Mouse (Mus musculus) hindbrain, embryonic 13.5 days (tissue): Measurements from ENCODE around the gene Mettl27. TPM values are rescaled to one million over a fixed set of nuclear protein-coding genes. Genes with fewer than 3 reads are reported as not detected.
A peak's percentile ranks its signal among the peaks of the same experiment; 100 is the strongest.

Experiments used
- ATAC-seq: fragments of 200-750 bp; cut with Nextera tagmentation; 2 replicates; pipeline ENCODE4 v1.8.0; 2017; ENCODE audit warnings: moderate TSS enrichment; ENCODE audit not compliant: low FRiP score
- H3K27ac ChIP-seq: fragments of 300-500 bp; sonication (generic); 2 replicates; pipeline ENCODE4 v1.5.1; 2015; ENCODE audit warnings: inconsistent platforms, mild to moderate bottlenecking, moderate library complexity
- H3K27me3 ChIP-seq: fragments of 300-500 bp; sonication (generic); 2 replicates; pipeline ENCODE4 v1.6.1; 2015; ENCODE audit warnings: mild to moderate bottlenecking, inconsistent platforms
- H3K36me3 ChIP-seq: fragments of 300-500 bp; sonication (generic); 2 replicates; pipeline ENCODE4 v1.6.1; 2015; ENCODE audit warnings: mild to moderate bottlenecking, inconsistent platforms
- H3K4me1 ChIP-seq: fragments of 300-500 bp; sonication (generic); replicated peaks from 2 replicates; pipeline ENCODE4 v1.6.1; 2015; ENCODE audit warnings: inconsistent platforms
- H3K4me2 ChIP-seq: fragments of 300-500 bp; sonication (generic); 2 replicates; pipeline ENCODE4 v1.6.1; 2015; ENCODE audit warnings: inconsistent platforms, mild to moderate bottlenecking, moderate library complexity
- H3K4me3 ChIP-seq: fragments of 300-500 bp; sonication (generic); 2 replicates; pipeline ENCODE4 v1.5.1; 2015; ENCODE audit warnings: mild to moderate bottlenecking, inconsistent platforms
- H3K9ac ChIP-seq: fragments of 300-500 bp; sonication (generic); 2 replicates; pipeline ENCODE4 v1.6.1; 2015; ENCODE audit warnings: mild to moderate bottlenecking, inconsistent platforms
- H3K9me3 ChIP-seq: fragments of 300-500 bp; sonication (generic); 2 replicates; pipeline ENCODE4 v1.6.1; 2016; ENCODE audit warnings: inconsistent platforms
- WGBS: fragments of 180-500 bp; shearing (Covaris S2); methylation state at CpG from one replicate; pipeline ENCODE4 v1.1.7; 2015; 5-methylcytosine and 5-hydroxymethylcytosine counted together
- polyA plus RNA-seq: library from polyadenylated mRNA; unstranded; fragments of >200 nt; fragmentation: Nextera tagmentation; extraction: Ambion mirVana; gene quantifications from 2 replicates; pipeline ENCODE4 v1.2.1, GENCODE M21; 2015

Mettl27 gene
- polyA plus RNA-seq, 1 experiment from 2014 or later, result 5.4 TPM

- peaks cover 23% of the 10 kb centered on the region for H3K27me3 ChIP-seq
- H3K4me2 ChIP-seq, result no peak overlapping the region
- H3K36me3 ChIP-seq, result no peaks in the 10 kb centered on the region
- no peak for ATAC-seq
- no peak overlapping the region for H3K9ac ChIP-seq
- peaks cover 13% of the 10 kb centered on the region for H3K4me1 ChIP-seq
- H3K9me3 ChIP-seq, result no peaks in the 10 kb centered on the region
- H3K27ac ChIP-seq, result no peak overlapping the region
- 63% methylated on average over 10 of the region's 10 CpGs for WGBS
- H3K4me3 ChIP-seq, result no peak overlapping the region
Observed at GRCm38 (mm10) chr5:134981149-134981548, 49.0 kb downstream of the Mettl27 start.

- no peaks in the 10 kb centered on the region for H3K36me3 ChIP-seq
- H3K4me3 ChIP-seq, result no peak overlapping the region
- no peak overlapping the region for H3K27ac ChIP-seq
- H3K9me3 ChIP-seq, result no peaks in the 10 kb centered on the region
- no peak for ATAC-seq
- peaks cover 42% of the 10 kb centered on the region for H3K27me3 ChIP-seq
- WGBS, result 88% methylated on average over 1 of the region's 1 CpGs
- H3K9ac ChIP-seq, result no peak overlapping the region
- H3K4me2 ChIP-seq, result no peak overlapping the region
- H3K4me1 ChIP-seq, result peaks cover 25% of the 10 kb centered on the region
Observed at GRCm38 (mm10) chr5:134983111-134983510, 50.9 kb downstream of the Mettl27 start.

- Histone ChIP-seq H3K4me1 (peaks cover 25% of the 10 kb centered on the region), H3K4me2 (no peak overlapping the region), H3K4me3 (no peak overlapping the region), H3K36me3 (no peaks in the 10 kb centered on the region), H3K9ac (0 out of 2 replicates have a peak overlapping the region, but pooled peaks have one; percentile 13), H3K27ac (no peak overlapping the region; the same call in 1 of the 2 replicates), H3K27me3 (peaks cover 48% of the 10 kb centered on the region), H3K9me3 (no peaks in the 10 kb centered on the region)
- 7% methylated on average over 3 of the region's 3 CpGs for WGBS
- ATAC-seq, result no peak
Observed at GRCm38 (mm10) chr5:134983771-134984170, 51.6 kb downstream of the Mettl27 start.

GRCm38 (mm10) chr5:134985633-134986297 is 53.6 kb downstream of the Mettl27 start, which contains the start of gene Cldn3:
Gene Cldn3 (plus strand): TSS chr5:134986214.
- WGBS, result 1% methylated on average over 25 of the region's 25 CpGs
- Histone ChIP-seq H3K27me3 (peaks cover 65% of the 10 kb centered on the region), H3K9ac (no peak within 1 kb of the TSS), H3K4me1 (peaks cover 25% of the 10 kb centered on the region), H3K4me3 (peak within 1 kb of the TSS; percentile 28), H3K36me3 (no peaks in the 10 kb centered on the region), H3K27ac (no peak within 1 kb of the TSS), H3K9me3 (no peaks in the 10 kb centered on the region), H3K4me2 (peak within 1 kb of the TSS; percentile 48)
- peak; percentile 36; the same call in 1 of the 2 replicates for ATAC-seq

GRCm38 (mm10) chr5:134986298-134987268 is 54.4 kb downstream of the Mettl27 start:
- H3K4me3 ChIP-seq, result peak overlapping the region; percentile 28
- peaks cover 25% of the 10 kb centered on the region for H3K4me1 ChIP-seq
- 3% methylated on average over 79 of the region's 79 CpGs for WGBS
- 0 out of 2 replicates have a peak, but pooled peaks have one; percentile 10 for ATAC-seq
- H3K27ac ChIP-seq, result no peak overlapping the region
- no peaks in the 10 kb centered on the region for H3K9me3 ChIP-seq
- no peaks in the 10 kb centered on the region for H3K36me3 ChIP-seq
- peaks cover 65% of the 10 kb centered on the region for H3K27me3 ChIP-seq
- H3K4me2 ChIP-seq, result peak overlapping the region; percentile 48
- H3K9ac ChIP-seq, result no peak overlapping the region

- H3K27ac ChIP-seq, result no peak overlapping the region
- no peak overlapping the region for H3K4me3 ChIP-seq
- ATAC-seq, result no peak
- peaks cover 65% of the 10 kb centered on the region for H3K27me3 ChIP-seq
- no peaks in the 10 kb centered on the region for H3K36me3 ChIP-seq
- H3K9ac ChIP-seq, result no peak overlapping the region
- no peaks in the 10 kb centered on the region for H3K9me3 ChIP-seq
- H3K4me1 ChIP-seq, result peaks cover 19% of the 10 kb centered on the region
- no peak overlapping the region for H3K4me2 ChIP-seq
- 74% methylated on average over 11 of the region's 11 CpGs for WGBS
Observed at GRCm38 (mm10) chr5:134989166-134989565, 57.0 kb downstream of the Mettl27 start.

- Histone ChIP-seq H3K4me2 (no peak overlapping the region), H3K9me3 (no peaks in the 10 kb centered on the region), H3K36me3 (no peaks in the 10 kb centered on the region), H3K9ac (no peak overlapping the region), H3K27me3 (peaks cover 60% of the 10 kb centered on the region), H3K27ac (no peak overlapping the region), H3K4me1 (peaks cover 19% of the 10 kb centered on the region), H3K4me3 (no peak overlapping the region)
- ATAC-seq, result no peak
- WGBS, result 75% methylated on average over 6 of the region's 6 CpGs
Observed at GRCm38 (mm10) chr5:134989741-134990140, 57.6 kb downstream of the Mettl27 start.

Other genes with a start within 250 kb of the Mettl27 start
- gene Limk1, start 243.8 kb upstream of the Mettl27 start, polyA plus RNA-seq, result 21.6 and 23.4 TPM in 2 replicates
- gene Eln, start 185.0 kb upstream of the Mettl27 start, polyA plus RNA-seq, result 5.7 and 7.8 TPM in 2 replicates
- not detected in 2 replicates for gene Tmem270, start 25.6 kb upstream of the Mettl27 start, polyA plus RNA-seq
- gene Cldn13, start 16.8 kb upstream of the Mettl27 start, polyA plus RNA-seq, result 0.31 TPM in 1 of 2 replicates, not detected in the other
- not detected in 2 replicates for gene Cldn4, start 14.6 kb downstream of the Mettl27 start, polyA plus RNA-seq
- gene Cldn3, start 53.8 kb downstream of the Mettl27 start, polyA plus RNA-seq, result 2.3 and 2.8 TPM in 2 replicates
- 64.6 and 65.0 TPM in 2 replicates for gene Abhd11, start 76.8 kb downstream of the Mettl27 start, polyA plus RNA-seq
- 78.4 and 78.9 TPM in 2 replicates for gene Stx1a, start 91.1 kb downstream of the Mettl27 start, polyA plus RNA-seq
- gene Dnajc30, start 131.8 kb downstream of the Mettl27 start, polyA plus RNA-seq, result 37.4 and 38.8 TPM in 2 replicates
- gene Bud23, start 132.6 kb downstream of the Mettl27 start, polyA plus RNA-seq, result 79.1 and 93.5 TPM in 2 replicates
- gene Vps37d, start 145.9 kb downstream of the Mettl27 start, polyA plus RNA-seq, result 29.8 and 31.9 TPM in 2 replicates
- gene Mlxipl, start 157.5 kb downstream of the Mettl27 start, polyA plus RNA-seq, result 0.41 and 0.71 TPM in 2 replicates
- 14.9 and 16.7 TPM in 2 replicates for gene Tbl2, start 217.3 kb downstream of the Mettl27 start, polyA plus RNA-seq
- gene Bcl7b, start 235.9 kb downstream of the Mettl27 start, polyA plus RNA-seq, result 45.3 and 52.1 TPM in 2 replicates